In the genomic region with DNA sequence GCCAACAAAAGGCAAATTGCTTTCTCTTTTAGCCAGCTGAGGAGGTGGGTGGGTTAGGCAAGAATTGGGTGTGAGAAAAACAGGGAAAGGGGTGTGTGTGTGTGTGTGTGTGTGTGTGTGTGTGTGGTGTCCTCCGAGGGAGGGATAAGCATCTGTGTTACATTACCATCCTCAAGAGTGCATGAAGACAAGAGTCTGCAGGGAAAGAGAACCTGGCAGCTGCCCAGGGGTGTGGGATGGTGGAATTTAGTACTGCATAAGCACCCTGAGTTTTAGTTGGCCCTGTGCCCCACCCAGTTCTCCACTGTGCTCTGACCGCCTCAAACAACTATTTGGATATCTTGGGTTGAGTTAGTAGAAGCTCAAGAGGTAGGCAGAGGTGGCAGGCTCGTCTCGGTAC, we compare ENCODE assay signal across 13 mouse cellular contexts. TPM values are rescaled to one million over a fixed set of nuclear protein-coding genes. Genes with fewer than 3 reads are reported as not detected.
DNase-seq lines count a peak whose midpoint lies in the region; ATAC-seq lines count a peak whose summit lies in the region.
"Had no signal": no experiment of that assay in that cellular context is flagged by ENCODE, and none has a peak within 500 bp of the region (broad histone marks: within the 10 kb centered on the region; RNA-seq: fewer than 3 reads in every experiment).

No protein-coding gene starts in this region.

- no peak for ATAC-seq in kidney, embryonic 15.5 days (replicated peaks; ENCODE audit: low FRiP score)
- ATAC-seq in monocyte, adult 5-6 weeks (replicated peaks; ENCODE audit: insufficient number of reproducible peaks, low FRiP score, low TSS enrichment, poor library complexity, severe bottlenecking), result no peak
- ATAC-seq in granulocyte monocyte progenitor cell, adult 5-6 weeks (replicated peaks; ENCODE audit: poor library complexity, severe bottlenecking), result no peak

- H3K4me1 ChIP-seq in kidney, embryonic 15.5 days, result peaks cover 11% of the 10 kb centered on the region
- H3K4me1 ChIP-seq: liver, embryonic 15.5 days had no signal

- H3K36me3 ChIP-seq in kidney, embryonic 15.5 days, result no peaks in the 10 kb centered on the region
- H3K36me3 ChIP-seq: liver, embryonic 15.5 days had no signal

- intact Hi-C loops in left cerebral cortex, postnatal 4 days (cut with DNase I), result loop anchor here (5.0 kb wide), 1 partner anchor 114 kb away; no protein-coding TSS in a partner anchor

- no peaks in the 10 kb centered on the region for H3K9me3 ChIP-seq in kidney, embryonic 15.5 days (replicated peaks)

- no peak overlapping the region for H3K9ac ChIP-seq in kidney, embryonic 15.5 days
- H3K9ac ChIP-seq: liver, embryonic 15.5 days had no signal

- peak; percentile 30 for DNase-seq in kidney, postnatal 10 days
- peak; percentile 60 to 68 for DNase-seq in frontal cortex, postnatal 25 days (ENCODE audit: low spot score in 2 of 2)
- DNase-seq in left cerebral cortex, postnatal 4 days, result peak; percentile 17
- DNase-seq in skeletal muscle tissue, adult 2 months (ENCODE audit: low read depth, low spot score), result peak; percentile 43
- no peak for DNase-seq in embryo, embryonic 10.5 days (ENCODE audit: low spot score)
- DNase-seq: adrenal gland, adult 2 months; kidney, adult 2 months had no signal

- WGBS in kidney, embryonic 15.5 days, result 70% methylated on average over 4 of the region's 4 CpGs

- H3K27me3 ChIP-seq in kidney, embryonic 15.5 days, result peaks cover 22% of the 10 kb centered on the region

- H3K4me3 ChIP-seq in kidney, embryonic 15.5 days (replicated peaks), result no peak overlapping the region
- H3K4me3 ChIP-seq: liver, embryonic 15.5 days had no signal

- no peak overlapping the region for H3K4me2 ChIP-seq in kidney, embryonic 15.5 days
- H3K4me2 ChIP-seq: liver, embryonic 15.5 days had no signal

- H3K27ac ChIP-seq in kidney, embryonic 15.5 days, result no peak overlapping the region
- H3K27ac ChIP-seq: liver, embryonic 15.5 days had no signal

RNA-seq across cellular contexts. Expression of a gene that starts 12.7 kb away (rescaled TPM):
- polyA plus RNA-seq in kidney, embryonic 15.5 days (2015; fragmentation: Nextera tagmentation; extraction: Ambion mirVana), result 5.5 and 5.7 TPM in 2 replicates
- 10 to 100 TPM; 33.2 to 36.7 TPM for total RNA-seq in left cerebral cortex, postnatal 4 days (2021)
- total RNA-seq in monocyte, adult 5-6 weeks (2017), result 3.0 to 6.8 TPM (median 5.3 TPM) in 3 replicates
- total RNA-seq in granulocyte monocyte progenitor cell, adult 5-6 weeks (2014; fragmentation: Nextera tagmentation), result not detected in 2 replicates
- not detected in 2 replicates for total RNA-seq in granulocyte monocyte progenitor cell, adult 5-6 weeks (2017)

RNA-seq across cellular contexts. Expression of a gene that starts 28.3 kb away (rescaled TPM):
- not detected in 2 replicates for polyA plus RNA-seq in kidney, embryonic 15.5 days (2015; fragmentation: Nextera tagmentation; extraction: Ambion mirVana)
- total RNA-seq in left cerebral cortex, postnatal 4 days (2021), result under 1 TPM; 0.08 to 0.12 TPM
- total RNA-seq in monocyte, adult 5-6 weeks (2017), result not detected in 3 replicates
- total RNA-seq in granulocyte monocyte progenitor cell, adult 5-6 weeks (2014; fragmentation: Nextera tagmentation), result not detected in 2 replicates
- not detected in 2 replicates for total RNA-seq in granulocyte monocyte progenitor cell, adult 5-6 weeks (2017)
- total RNA-seq: adrenal gland, adult 2 months had no signal
- polyA plus RNA-seq: adrenal gland, adult 2 months; embryonic facial prominence, embryonic 11.5 days; heart, embryonic 14.5 days; kidney, adult 2 months; liver, embryonic 15.5 days had no signal
